Mouse (Mus musculus) hindbrain, postnatal 0 days (tissue): ENCODE measurements around the gene Fto. TPM values are rescaled to one million over a fixed set of nuclear protein-coding genes. Genes with fewer than 3 reads are reported as not detected.
A peak's percentile ranks its signal among the peaks of the same experiment; 100 is the strongest.

Source experiments
- ATAC-seq: fragments of 200-750 bp; cut with Nextera tagmentation; 2 replicates; pipeline ENCODE4 v1.8.0; 2017; ENCODE audit warnings: mild to moderate bottlenecking, moderate TSS enrichment, moderate library complexity
- DNase-seq: peaks from one replicate; pipeline ENCODE4 v3.0.0-alpha.2; 2015; ENCODE audit warnings: low spot score
- H3K27ac ChIP-seq: fragments of 300-500 bp; sonication (generic); 2 replicates; pipeline ENCODE4 v1.5.1; 2014; ENCODE audit warnings: mild to moderate bottlenecking
- H3K27me3 ChIP-seq: fragments of 300-500 bp; sonication (generic); 2 replicates; pipeline ENCODE4 v1.6.1; 2014; ENCODE audit warnings: low read length, mixed read lengths; ENCODE audit not compliant: insufficient read depth
- H3K36me3 ChIP-seq: fragments of 300-500 bp; sonication (generic); 2 replicates; pipeline ENCODE4 v1.6.1; 2014; ENCODE audit warnings: low read length, mixed read lengths; ENCODE audit not compliant: insufficient read depth
- H3K4me1 ChIP-seq: fragments of 300-500 bp; sonication (generic); 2 replicates; pipeline ENCODE4 v1.6.1; 2014; ENCODE audit warnings: antibody characterized with exemption, low read length, mixed read lengths; ENCODE audit not compliant: insufficient read depth
- H3K4me2 ChIP-seq: fragments of 300-500 bp; sonication (generic); 2 replicates; pipeline ENCODE4 v1.6.1; 2014; ENCODE audit warnings: low read depth, mild to moderate bottlenecking, low read length, moderate library complexity, mixed read lengths
- H3K4me3 ChIP-seq: fragments of 300-500 bp; sonication (generic); 2 replicates; pipeline ENCODE4 v1.5.1; 2014; ENCODE audit warnings: low read length
- H3K9ac ChIP-seq: fragments of 300-500 bp; sonication (generic); replicated peaks from 2 replicates; pipeline ENCODE4 v1.6.1; 2014; ENCODE audit warnings: mild to moderate bottlenecking, low read length, moderate library complexity, mixed read lengths
- H3K9me3 ChIP-seq: fragments of 300-500 bp; sonication (generic); 2 replicates; pipeline ENCODE4 v1.6.1; 2016; ENCODE audit warnings: low read length, mixed read lengths
- CTCF ChIP-seq: IDR thresholded peaks from 2 replicates; pipeline ENCODE4 v1.5.1; 2016; ENCODE audit warnings: antibody characterized with exemption, control low read depth, low read depth
- WGBS: fragments of 180-500 bp; shearing (Covaris S2); extraction: QIAGEN DNeasy Blood & Tissue Kit; methylation state at CpG from one replicate; pipeline ENCODE4 v1.1.7; 2014; 5-methylcytosine and 5-hydroxymethylcytosine counted together
- polyA plus RNA-seq: library from polyadenylated mRNA; unstranded; fragments of >200 nt; fragmentation: Nextera tagmentation; extraction: Ambion mirVana; gene quantifications from 2 replicates; pipeline ENCODE4 v1.2.1, GENCODE M21; 2015
- total RNA-seq: library from RNA; depleted of rRNA; stranded (reverse); fragments of >200 nt; gene quantifications from 2 replicates; pipeline ENCODE4 v1.2.3, GENCODE M21; 2014

Fto gene
- total and polyA plus RNA-seq, 2 experiments from 2014 or later: 80.7 to 122 TPM

GRCm38 (mm10) chr8:91324271-91324670 is 10.9 kb downstream of the Fto start:
- Histone ChIP-seq H3K9ac (no peak overlapping the region), H3K27ac (no peak overlapping the region), H3K9me3 (no peaks in the 10 kb centered on the region), H3K4me3 (no peak overlapping the region), H3K4me1 (peaks cover 11% of the 10 kb centered on the region; the same call in 1 of the 2 replicates), H3K4me2 (no peak overlapping the region), H3K27me3 (no peaks in the 10 kb centered on the region), H3K36me3 (no peaks in the 10 kb centered on the region)
- TF ChIP-seq CTCF: peak; percentile 41; the same call in 1 of the 2 replicates
- DNase-seq: no peak
- no peak for ATAC-seq
- 41% methylated on average over 9 of the region's 9 CpGs for WGBS

GRCm38 (mm10) chr8:91324916-91325315 is 11.6 kb downstream of the Fto start:
- Histone ChIP-seq H3K4me3 (no peak overlapping the region), H3K27me3 (no peaks in the 10 kb centered on the region), H3K4me2 (no peak overlapping the region), H3K9ac (no peak overlapping the region), H3K4me1 (peaks cover 17% of the 10 kb centered on the region; the same call in 1 of the 2 replicates), H3K36me3 (no peaks in the 10 kb centered on the region), H3K9me3 (no peaks in the 10 kb centered on the region), H3K27ac (no peak overlapping the region)
- WGBS: 76% methylated on average over 4 of the region's 4 CpGs
- ATAC-seq (no peak), DNase-seq (no peak)
- no peak for TF ChIP-seq CTCF

GRCm38 (mm10) chr8:91326018-91326417 is 12.7 kb downstream of the Fto start:
- no peaks in the 10 kb centered on the region for H3K36me3 ChIP-seq
- no peak for ATAC-seq
- 80% methylated on average over 3 of the region's 3 CpGs for WGBS

GRCm38 (mm10) chr8:91326946-91327345 is 13.6 kb downstream of the Fto start:
- H3K36me3 ChIP-seq: no peaks in the 10 kb centered on the region

More at GRCm38 (mm10) chr8:91326018-91326417, 12.7 kb downstream of the Fto start:
- no peak for TF ChIP-seq CTCF
- Histone ChIP-seq H3K27me3 (no peaks in the 10 kb centered on the region), H3K4me1 (peaks cover 28% of the 10 kb centered on the region; the same call in 1 of the 2 replicates), H3K4me3 (no peak overlapping the region), H3K4me2 (no peak overlapping the region), H3K27ac (no peak overlapping the region), H3K9me3 (no peaks in the 10 kb centered on the region), H3K9ac (no peak overlapping the region)
- DNase-seq: no peak

GRCm38 (mm10) chr8:91327471-91328205 is 14.3 kb downstream of the Fto start:
- Histone ChIP-seq H3K4me3 (no peak overlapping the region), H3K9ac (no peak overlapping the region), H3K27ac (no peak overlapping the region), H3K4me2 (no peak overlapping the region), H3K36me3 (no peaks in the 10 kb centered on the region), H3K27me3 (no peaks in the 10 kb centered on the region), H3K9me3 (no peaks in the 10 kb centered on the region), H3K4me1 (peaks cover 35% of the 10 kb centered on the region; the same call in 1 of the 2 replicates)
- TF ChIP-seq CTCF: no peak
- WGBS: 78% methylated on average over 11 of the region's 11 CpGs
- ATAC-seq: no peak
- DNase-seq: peak; percentile 19

More at GRCm38 (mm10) chr8:91326946-91327345, 13.6 kb downstream of the Fto start:
- Histone ChIP-seq H3K27me3 (no peaks in the 10 kb centered on the region), H3K27ac (no peak overlapping the region), H3K4me2 (no peak overlapping the region), H3K9me3 (no peaks in the 10 kb centered on the region), H3K4me1 (peaks cover 34% of the 10 kb centered on the region; the same call in 1 of the 2 replicates), H3K4me3 (no peak overlapping the region), H3K9ac (no peak overlapping the region)
- 81% methylated on average over 6 of the region's 6 CpGs for WGBS
- TF ChIP-seq CTCF: no peak
- ATAC-seq (no peak), DNase-seq (no peak)

- H3K4me1 ChIP-seq: peaks cover 34% of the 10 kb centered on the region
These were observed 15.7 kb downstream of the Fto start for GRCm38 (mm10) chr8:91329056-91329455.

GRCm38 (mm10) chr8:91329461-91329850 is 16.1 kb downstream of the Fto start:
- Histone ChIP-seq H3K27me3 (no peaks in the 10 kb centered on the region), H3K9me3 (no peaks in the 10 kb centered on the region), H3K27ac (peak overlapping the region; percentile 71), H3K4me3 (no peak overlapping the region), H3K9ac (peak overlapping the region; percentile 14; the same call in 1 of the 2 replicates), H3K4me2 (peak overlapping the region; percentile 48), H3K4me1 (peaks cover 34% of the 10 kb centered on the region), H3K36me3 (no peaks in the 10 kb centered on the region)
- no peak for TF ChIP-seq CTCF
- WGBS: 33% methylated on average over 6 of the region's 6 CpGs
- no peak for DNase-seq
- 0 out of 2 replicates have a peak, but pooled peaks have one; percentile 4 for ATAC-seq

More at GRCm38 (mm10) chr8:91329056-91329455, 15.7 kb downstream of the Fto start:
- Histone ChIP-seq H3K9me3 (no peaks in the 10 kb centered on the region), H3K36me3 (no peaks in the 10 kb centered on the region), H3K4me2 (no peak overlapping the region), H3K4me3 (no peak overlapping the region), H3K27me3 (no peaks in the 10 kb centered on the region), H3K9ac (0 out of 2 replicates have a peak overlapping the region, but pooled peaks have one; percentile 14), H3K27ac (0 out of 2 replicates have a peak overlapping the region, but pooled peaks have one; percentile 71)
- WGBS: 65% methylated on average over 9 of the region's 9 CpGs
- DNase-seq (no peak), ATAC-seq (no peak)
- no peak for TF ChIP-seq CTCF
